Mouse (Mus musculus) liver, embryonic 15.5 days (tissue): ENCODE data around the gene Itgb3. TPM values are rescaled to one million over a fixed set of nuclear protein-coding genes. Genes with fewer than 3 reads are reported as not detected.
A peak's percentile ranks its signal among the peaks of the same experiment; 100 is the strongest.

Experiments
- ATAC-seq: fragments of 200-750 bp; cut with Nextera tagmentation; 2 replicates; pipeline ENCODE4 v1.8.0; 2017; ENCODE audit warnings: moderate number of reproducible peaks, mild to moderate bottlenecking, moderate library complexity; ENCODE audit not compliant: insufficient read depth
- H3K27ac ChIP-seq: fragments of 300-500 bp; sonication (generic); replicated peaks from 2 replicates; pipeline ENCODE4 v1.5.1; 2015; ENCODE audit warnings: mild to moderate bottlenecking, inconsistent platforms
- H3K27me3 ChIP-seq: fragments of 300-500 bp; sonication (generic); 2 replicates; pipeline ENCODE4 v1.6.1; 2015; ENCODE audit warnings: mild to moderate bottlenecking, inconsistent platforms
- H3K36me3 ChIP-seq: fragments of 300-500 bp; sonication (generic); replicated peaks from 2 replicates; pipeline ENCODE4 v1.6.1; 2015; ENCODE audit warnings: moderate library complexity, mild to moderate bottlenecking, inconsistent platforms
- H3K4me1 ChIP-seq: fragments of 300-500 bp; sonication (generic); replicated peaks from 2 replicates; pipeline ENCODE4 v1.6.1; 2015; ENCODE audit warnings: inconsistent platforms
- H3K4me2 ChIP-seq: fragments of 300-500 bp; sonication (generic); 2 replicates; pipeline ENCODE4 v1.6.1; 2015; ENCODE audit warnings: moderate library complexity, mild to moderate bottlenecking, inconsistent platforms
- H3K4me3 ChIP-seq: fragments of 300-500 bp; sonication (generic); replicated peaks from 2 replicates; pipeline ENCODE4 v1.5.1; 2015; ENCODE audit warnings: mild to moderate bottlenecking, inconsistent platforms
- H3K9ac ChIP-seq: fragments of 300-500 bp; sonication (generic); 2 replicates; pipeline ENCODE4 v1.6.1; 2015; ENCODE audit warnings: moderate library complexity, mild to moderate bottlenecking, inconsistent platforms
- H3K9me3 ChIP-seq: fragments of 300-500 bp; sonication (generic); replicated peaks from 2 replicates; pipeline ENCODE4 v1.6.1; 2016; ENCODE audit warnings: inconsistent platforms
- WGBS: fragments of 180-500 bp; shearing (Covaris S2); methylation state at CpG from one replicate; pipeline ENCODE4 v1.1.7; 2015; ENCODE audit warnings: mixed read lengths; ENCODE audit not compliant: insufficient replicate concordance; 5-methylcytosine and 5-hydroxymethylcytosine counted together
- polyA plus RNA-seq: library from polyadenylated mRNA; unstranded; fragments of >200 nt; fragmentation: Nextera tagmentation; extraction: Ambion mirVana; gene quantifications from 2 replicates; pipeline ENCODE4 v1.2.1, GENCODE M21; 2015

The Itgb3 gene
- polyA plus RNA-seq, 1 experiment from 2014 or later = 12.4 TPM

DNA sequence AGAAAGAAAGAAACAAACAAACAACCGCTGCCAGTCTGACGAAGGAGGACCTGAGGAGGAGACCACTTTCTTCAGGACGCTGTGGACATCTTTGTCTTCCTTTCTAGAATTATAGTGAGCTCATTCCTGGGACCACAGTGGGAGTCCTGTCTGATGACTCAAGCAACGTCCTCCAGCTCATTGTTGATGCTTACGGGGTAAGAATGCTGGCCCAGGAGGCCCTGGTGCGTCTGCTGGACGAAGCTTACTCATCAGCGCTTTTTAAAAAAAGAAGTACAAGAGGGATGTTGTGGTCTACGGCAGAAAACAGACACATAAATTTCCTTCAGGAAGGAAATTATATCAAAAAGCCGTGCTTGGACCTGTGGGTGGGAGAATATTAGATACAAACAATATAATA, 33.1 kb downstream of the Itgb3 start:
- H3K4me3 ChIP-seq = no peak overlapping the region
- H3K36me3 ChIP-seq = no peaks in the 10 kb centered on the region
- no peak overlapping the region for H3K27ac ChIP-seq
- H3K27me3 ChIP-seq = no peaks in the 10 kb centered on the region
- WGBS = 47% methylated on average over 10 of the region's 10 CpGs
- H3K4me1 ChIP-seq = no peaks in the 10 kb centered on the region
- no peak overlapping the region for H3K9ac ChIP-seq
- no peak for ATAC-seq
- H3K4me2 ChIP-seq = no peak overlapping the region
- H3K9me3 ChIP-seq = no peaks in the 10 kb centered on the region

DNA sequence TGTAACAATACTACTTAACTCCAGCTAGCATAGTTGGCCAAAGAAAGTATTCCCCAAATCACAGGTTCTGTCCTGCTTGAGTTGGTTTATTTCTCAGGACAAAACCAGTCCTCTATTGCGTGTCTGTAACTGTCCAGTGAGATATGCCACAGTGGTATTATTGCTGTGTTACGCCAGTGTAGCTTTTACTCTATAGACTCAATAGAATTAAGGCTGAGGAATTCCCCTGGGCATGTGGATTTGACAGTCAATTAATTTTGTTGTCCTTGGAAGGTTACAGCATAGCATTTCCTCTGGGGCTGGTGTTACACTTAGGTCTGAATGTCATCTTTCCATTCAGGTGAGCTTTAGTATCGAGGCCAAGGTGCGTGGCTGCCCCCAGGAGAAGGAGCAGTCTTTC, 35.4 kb downstream of the Itgb3 start:
- no peak for ATAC-seq
- no peaks in the 10 kb centered on the region for H3K4me1 ChIP-seq
- no peak overlapping the region for H3K4me2 ChIP-seq
- H3K27ac ChIP-seq = no peak overlapping the region
- H3K36me3 ChIP-seq = no peaks in the 10 kb centered on the region
- H3K27me3 ChIP-seq = no peaks in the 10 kb centered on the region
- H3K4me3 ChIP-seq = no peak overlapping the region
- no peak overlapping the region for H3K9ac ChIP-seq
- no peaks in the 10 kb centered on the region for H3K9me3 ChIP-seq
- WGBS = 59% methylated on average over 4 of the region's 4 CpGs

DNA sequence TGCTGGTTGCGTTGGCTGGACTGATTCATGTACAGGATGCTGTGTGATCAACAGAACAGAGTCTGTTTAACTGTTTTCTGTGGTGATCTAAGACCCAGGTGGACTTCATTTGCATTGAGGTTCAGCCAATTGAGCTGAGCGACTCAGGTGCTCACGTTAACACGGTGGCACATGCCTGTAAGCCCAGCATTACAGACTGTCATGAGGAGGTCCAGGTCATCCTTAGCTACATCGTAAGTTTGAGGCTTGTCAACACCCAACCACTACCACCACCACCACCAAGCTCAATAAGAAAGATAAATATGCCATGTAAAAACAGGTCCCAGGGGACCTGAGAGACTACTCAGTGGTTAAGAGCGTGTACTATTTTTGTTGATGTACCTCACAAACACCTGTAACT, 37.6 kb downstream of the Itgb3 start:
- no peaks in the 10 kb centered on the region for H3K36me3 ChIP-seq
- no peak overlapping the region for H3K9ac ChIP-seq
- no peaks in the 10 kb centered on the region for H3K27me3 ChIP-seq
- 69% methylated on average over 6 of the region's 6 CpGs for WGBS
- no peaks in the 10 kb centered on the region for H3K4me1 ChIP-seq
- no peaks in the 10 kb centered on the region for H3K9me3 ChIP-seq
- H3K4me2 ChIP-seq = no peak overlapping the region
- ATAC-seq = no peak
- no peak overlapping the region for H3K27ac ChIP-seq
- H3K4me3 ChIP-seq = no peak overlapping the region

DNA sequence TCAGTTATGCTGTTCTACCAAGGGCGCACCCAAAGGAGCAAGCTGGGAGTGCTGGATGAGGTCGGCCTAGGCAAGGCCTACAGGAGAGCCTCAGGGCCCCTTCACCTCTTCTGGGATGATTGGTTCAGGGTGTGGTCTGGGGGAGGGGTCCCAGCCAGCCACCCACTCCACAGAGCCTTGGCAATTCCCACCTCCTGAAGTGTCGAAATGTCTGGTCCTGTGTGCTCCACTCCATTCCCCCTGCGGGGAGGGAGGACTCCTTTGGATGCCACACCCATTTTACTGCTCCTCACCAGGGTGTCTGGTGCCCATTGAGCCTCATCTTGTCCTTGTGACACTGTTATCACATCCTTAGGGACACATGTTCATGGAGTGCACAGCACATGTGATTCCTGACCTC, 38.4 kb downstream of the Itgb3 start:
- Histone ChIP-seq H3K9ac (no peak overlapping the region), H3K27me3 (no peaks in the 10 kb centered on the region), H3K9me3 (no peaks in the 10 kb centered on the region), H3K4me2 (no peak overlapping the region), H3K4me3 (no peak overlapping the region), H3K27ac (no peak overlapping the region), H3K4me1 (no peaks in the 10 kb centered on the region), H3K36me3 (no peaks in the 10 kb centered on the region)
- 60% methylated on average over 4 of the region's 4 CpGs for WGBS
- ATAC-seq = no peak

DNA sequence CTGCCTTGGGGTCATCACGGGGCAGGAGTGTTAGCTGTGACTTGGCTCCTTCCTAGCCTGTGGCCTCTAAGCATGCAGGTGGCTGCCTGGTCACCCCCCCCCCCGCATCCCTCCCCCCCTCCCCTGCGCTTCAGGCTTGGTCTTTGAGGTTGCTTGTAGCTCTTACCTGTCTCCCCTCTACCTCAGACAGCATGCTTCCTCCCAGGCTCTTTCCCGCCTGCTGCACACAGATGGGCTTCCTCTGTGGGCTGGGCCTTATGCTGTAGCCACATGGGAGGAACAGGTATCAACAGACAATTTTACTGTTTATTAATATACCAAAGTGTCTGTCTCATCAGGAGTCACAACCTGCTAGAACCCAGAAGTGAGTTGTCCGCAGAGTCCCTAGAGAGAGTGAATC, 38.8 kb downstream of the Itgb3 start:
- Histone ChIP-seq H3K9me3 (no peaks in the 10 kb centered on the region), H3K4me1 (no peaks in the 10 kb centered on the region), H3K4me2 (no peak overlapping the region), H3K36me3 (no peaks in the 10 kb centered on the region), H3K9ac (no peak overlapping the region), H3K27ac (0 out of 2 replicates have a peak overlapping the region, but pooled peaks have one; percentile 34), H3K4me3 (no peak overlapping the region), H3K27me3 (no peaks in the 10 kb centered on the region)
- WGBS = 56% methylated on average over 5 of the region's 5 CpGs
- ATAC-seq = no peak; the same call in 1 of the 2 replicates

DNA sequence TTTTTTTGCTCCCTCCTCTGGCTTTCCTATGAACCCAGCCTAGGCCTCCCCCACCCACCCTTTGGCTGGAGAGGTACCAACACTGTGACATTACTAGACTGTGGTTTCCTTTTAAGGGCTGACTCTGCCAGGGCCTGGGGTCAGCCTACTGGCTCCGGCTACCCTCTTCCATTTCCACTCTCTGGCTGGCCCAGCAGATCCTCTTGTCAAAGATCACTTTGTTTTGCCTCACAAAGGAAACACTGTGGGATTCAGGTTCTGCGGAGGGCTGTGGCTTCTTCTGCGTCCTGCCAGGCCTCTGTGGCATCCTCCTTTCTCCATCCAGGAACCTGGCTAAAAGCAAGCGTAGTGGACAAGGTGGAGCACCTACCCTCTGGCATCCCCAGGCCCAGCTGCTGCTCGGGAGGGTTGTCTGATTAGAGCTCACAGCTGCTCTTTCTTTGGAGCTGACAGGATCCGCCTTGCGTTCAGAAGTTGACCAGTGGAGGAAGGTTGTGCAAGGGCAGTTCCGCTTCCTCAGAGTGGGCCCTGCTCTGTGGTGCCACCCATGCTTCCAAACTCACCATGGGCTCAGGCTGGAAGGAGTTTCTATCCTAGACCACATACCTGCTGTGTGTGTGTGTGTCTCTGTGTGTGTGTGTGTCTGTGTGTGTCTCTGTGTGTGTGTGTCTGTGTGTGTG, 39.5 kb downstream of the Itgb3 start:
- 45% methylated on average over 8 of the region's 8 CpGs for WGBS
- Histone ChIP-seq H3K9me3 (no peaks in the 10 kb centered on the region), H3K4me2 (no peak overlapping the region; the same call in 1 of the 2 replicates), H3K27ac (peak overlapping the region; percentile 34), H3K4me1 (no peaks in the 10 kb centered on the region), H3K9ac (no peak overlapping the region), H3K36me3 (no peaks in the 10 kb centered on the region), H3K4me3 (no peak overlapping the region), H3K27me3 (no peaks in the 10 kb centered on the region)
- 0 out of 2 replicates have a peak, but pooled peaks have one; percentile 25 for ATAC-seq

DNA sequence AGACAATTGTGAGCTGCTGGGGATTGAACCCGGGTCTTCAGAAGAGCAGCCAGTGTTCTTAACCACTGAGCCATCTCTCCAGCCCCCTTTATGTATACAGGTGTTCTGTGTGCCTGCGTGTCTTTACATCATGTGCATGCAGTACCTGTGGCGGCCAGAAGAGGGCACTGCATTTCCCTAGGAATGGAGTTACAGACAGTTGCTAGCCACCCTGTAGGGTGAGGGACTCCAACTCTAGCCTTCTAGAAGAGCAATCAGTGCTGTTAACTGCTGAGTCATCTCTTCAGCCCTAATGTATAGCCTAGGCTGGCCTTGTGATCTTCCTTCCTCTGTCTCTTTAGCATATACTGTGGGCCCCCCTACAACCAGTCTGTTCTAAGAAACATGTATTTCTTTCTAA, 40.8 kb downstream of the Itgb3 start:
- ATAC-seq = no peak
- H3K4me1 ChIP-seq = no peaks in the 10 kb centered on the region
- H3K36me3 ChIP-seq = no peaks in the 10 kb centered on the region
- H3K4me2 ChIP-seq = no peak overlapping the region
- no peak overlapping the region for H3K4me3 ChIP-seq
- no peaks in the 10 kb centered on the region for H3K27me3 ChIP-seq
- H3K9ac ChIP-seq = no peak overlapping the region
- no peak overlapping the region for H3K27ac ChIP-seq
- WGBS = 51% methylated on average over 3 of the region's 3 CpGs
- H3K9me3 ChIP-seq = no peaks in the 10 kb centered on the region

DNA sequence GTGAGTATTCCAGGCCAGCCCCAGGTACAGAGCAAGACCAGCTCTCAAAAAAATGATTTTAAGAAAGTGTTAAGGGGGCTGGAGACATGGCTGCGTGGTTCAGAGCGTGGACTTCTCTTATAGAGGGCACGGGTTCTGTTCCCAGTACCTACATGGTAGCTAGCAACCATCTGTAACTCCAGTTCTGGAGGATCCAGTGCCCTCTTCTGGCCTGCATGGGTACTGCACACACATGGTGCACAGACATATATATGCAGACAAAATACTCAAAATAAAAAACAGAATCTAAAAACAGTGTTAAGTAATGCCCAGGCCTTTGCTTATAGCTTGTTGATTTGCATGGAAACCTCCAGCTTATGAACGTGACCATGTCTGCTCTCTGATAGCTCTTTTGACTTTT, 52.8 kb downstream of the Itgb3 start:
- Histone ChIP-seq H3K36me3 (no peaks in the 10 kb centered on the region), H3K9ac (no peak overlapping the region), H3K4me2 (no peak overlapping the region), H3K9me3 (no peaks in the 10 kb centered on the region), H3K27me3 (no peaks in the 10 kb centered on the region), H3K4me1 (peaks cover 15% of the 10 kb centered on the region), H3K4me3 (no peak overlapping the region), H3K27ac (no peak overlapping the region)
- no peak for ATAC-seq
- WGBS = 83% methylated on average over 4 of the region's 4 CpGs

DNA sequence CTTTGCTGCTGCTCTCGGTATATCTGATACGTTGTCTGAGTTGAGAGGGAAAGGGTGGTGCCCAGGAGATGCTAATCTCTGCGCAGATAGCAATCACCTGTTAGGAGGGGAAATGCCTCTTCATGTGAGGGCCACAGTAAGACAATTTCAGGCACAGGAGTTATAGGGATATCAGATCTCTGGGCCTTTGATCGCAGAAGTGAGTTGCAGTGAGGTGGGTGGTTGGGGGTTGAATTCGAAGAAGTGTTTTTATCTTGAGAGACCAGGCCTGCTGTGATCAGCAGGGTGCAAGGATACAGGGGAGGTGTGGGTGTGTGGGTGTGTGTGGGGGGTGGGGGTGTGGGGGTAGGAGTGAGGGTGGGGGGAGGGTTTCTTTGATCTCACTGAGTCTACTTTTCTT, 53.3 kb downstream of the Itgb3 start:
- peak overlapping the region; percentile 52 for H3K4me2 ChIP-seq
- H3K27ac ChIP-seq = no peak overlapping the region
- H3K9me3 ChIP-seq = no peaks in the 10 kb centered on the region
- H3K27me3 ChIP-seq = no peaks in the 10 kb centered on the region
- peaks cover 15% of the 10 kb centered on the region for H3K4me1 ChIP-seq
- ATAC-seq = peak; percentile 70
- no peak overlapping the region for H3K4me3 ChIP-seq
- WGBS = 23% methylated on average over 5 of the region's 5 CpGs
- no peaks in the 10 kb centered on the region for H3K36me3 ChIP-seq
- no peak overlapping the region for H3K9ac ChIP-seq

DNA sequence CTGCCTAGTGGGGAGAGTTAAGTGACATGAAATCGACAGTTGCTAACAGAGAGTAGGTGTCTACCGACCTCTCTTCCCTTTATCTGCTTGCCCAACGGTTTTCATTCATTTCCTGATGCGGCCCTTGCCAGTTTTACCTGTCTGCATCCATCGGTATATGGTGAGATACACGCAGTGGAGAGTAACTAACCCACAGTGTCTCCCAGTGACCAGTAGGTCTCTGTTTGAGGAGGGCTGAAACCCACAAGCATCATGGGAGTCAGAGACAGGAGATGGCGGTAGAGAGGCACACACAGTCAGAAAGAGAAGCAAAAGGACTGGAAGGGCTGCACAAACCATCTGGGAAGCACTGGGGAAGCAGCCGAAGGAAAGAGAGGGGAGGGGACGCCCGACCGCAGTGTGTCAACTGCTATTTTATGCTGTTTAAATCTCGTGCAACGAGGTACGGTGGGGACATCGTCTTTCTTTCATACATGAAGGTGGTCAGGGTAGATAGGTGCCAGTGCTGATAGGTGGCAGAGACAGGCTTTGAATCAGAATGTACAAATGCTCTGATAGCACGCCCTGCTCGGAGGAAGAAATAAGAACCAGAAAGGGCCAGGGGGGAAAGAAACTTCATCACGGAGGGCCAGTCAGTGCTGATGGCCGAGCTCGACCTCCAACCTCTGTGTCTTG, 53.9 kb downstream of the Itgb3 start:
- Histone ChIP-seq H3K4me1 (peaks cover 15% of the 10 kb centered on the region), H3K36me3 (no peaks in the 10 kb centered on the region), H3K4me3 (no peak overlapping the region), H3K9ac (0 out of 2 replicates have a peak overlapping the region, but pooled peaks have one; percentile 4), H3K27ac (no peak overlapping the region), H3K9me3 (no peaks in the 10 kb centered on the region), H3K4me2 (peak overlapping the region; percentile 52), H3K27me3 (no peaks in the 10 kb centered on the region)
- peak; percentile 55 for ATAC-seq
- 25% methylated on average over 20 of the region's 20 CpGs for WGBS

DNA sequence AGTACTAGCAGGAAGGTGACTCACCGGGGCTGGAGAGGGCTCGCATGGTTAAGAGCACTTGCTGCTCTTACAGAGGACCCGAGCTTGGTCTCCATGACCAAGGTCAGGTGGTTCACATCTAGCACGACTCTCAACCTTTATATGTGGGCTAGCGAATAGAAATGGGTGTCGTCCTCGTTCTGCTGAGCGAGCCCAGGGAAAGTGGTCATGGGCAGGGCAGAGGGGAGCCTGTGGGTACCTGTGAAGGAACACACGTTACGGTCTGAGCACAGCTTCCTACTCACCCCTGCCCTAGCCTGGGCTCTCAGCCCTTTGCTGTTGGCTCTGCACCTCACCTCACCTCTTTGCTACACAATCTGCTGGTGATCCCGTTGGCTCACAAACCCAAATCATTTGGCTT, 54.8 kb downstream of the Itgb3 start:
- H3K4me3 ChIP-seq = no peak overlapping the region
- WGBS = 70% methylated on average over 11 of the region's 11 CpGs
- no peak for ATAC-seq
- no peaks in the 10 kb centered on the region for H3K36me3 ChIP-seq
- H3K9ac ChIP-seq = no peak overlapping the region
- no peak overlapping the region for H3K4me2 ChIP-seq
- H3K9me3 ChIP-seq = no peaks in the 10 kb centered on the region
- H3K4me1 ChIP-seq = peaks cover 15% of the 10 kb centered on the region
- H3K27me3 ChIP-seq = no peaks in the 10 kb centered on the region
- no peak overlapping the region for H3K27ac ChIP-seq
